Mouse (Mus musculus) kidney, adult 2 months (tissue): ENCODE results near the gene Wdr89.

Experiments
- CTCF ChIP-seq: fragments of 200-500 bp; conservative IDR thresholded peaks from 2 replicates; pipeline ENCODE4 v1.5.1; 2011; ENCODE audit warnings: low read depth, mild to moderate bottlenecking, control low read depth, low read length, moderate library complexity, mixed read lengths; ENCODE audit not compliant: insufficient read depth, insufficient read length
- POLR2A ChIP-seq: fragments of 200-500 bp; IDR thresholded peaks from one replicate; pipeline ENCODE4 v1.6.1; 2011; ENCODE audit warnings: low read depth, low read length, control low read depth

DNA sequence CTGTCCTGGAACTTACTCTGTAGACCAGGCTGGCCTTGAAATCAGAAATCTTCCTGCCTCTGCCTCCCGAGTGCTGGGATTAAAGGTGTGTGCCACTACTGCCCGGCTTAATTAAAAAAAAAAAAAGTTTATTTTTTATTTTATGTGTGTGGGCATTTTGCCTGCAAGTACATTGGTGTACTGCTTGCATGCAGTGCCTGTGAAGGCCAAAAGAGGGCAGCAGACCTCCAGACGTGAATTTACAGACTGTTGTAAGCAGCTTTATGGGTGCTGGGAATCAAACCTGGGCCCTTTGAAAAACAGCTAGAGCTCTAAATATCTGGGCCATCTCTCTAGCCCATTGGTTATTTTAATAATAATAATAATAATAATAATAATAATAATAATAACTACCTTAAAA is 29.4 kb upstream of the Wdr89 start:
- 0 out of 2 replicates have a peak, but pooled peaks have one; percentile 21 for TF ChIP-seq CTCF
- no peak for TF ChIP-seq POLR2A
